Mouse (Mus musculus) midbrain, postnatal 0 days (tissue): ENCODE data around the gene Olfr467. TPM values are rescaled to one million over a fixed set of nuclear protein-coding genes. Genes with fewer than 3 reads are reported as not detected.
"Not testable (repeated sequence)": the region's sequence is repeated elsewhere in the genome, so short reads cannot be mapped to it uniquely, and the experiment has no call there.

Experiments
- ATAC-seq: fragments of 200-750 bp; cut with Nextera tagmentation; 2 replicates; pipeline ENCODE4 v1.8.0; 2017; ENCODE audit warnings: moderate number of reproducible peaks, mild to moderate bottlenecking, moderate TSS enrichment, moderate library complexity; ENCODE audit not compliant: low FRiP score
- DNase-seq: peaks from one replicate; pipeline ENCODE4 v3.0.0-alpha.2; 2015; ENCODE audit warnings: low spot score
- H3K27ac ChIP-seq: fragments of 300-500 bp; sonication (generic); 2 replicates; pipeline ENCODE4 v1.5.1; 2014; ENCODE audit warnings: low read depth, mild to moderate bottlenecking, low read length, mixed read lengths
- H3K27me3 ChIP-seq: fragments of 300-500 bp; sonication (generic); 2 replicates; pipeline ENCODE4 v1.6.1; 2014; ENCODE audit warnings: low read length, control low read depth, mixed read lengths; ENCODE audit not compliant: insufficient read depth
- H3K36me3 ChIP-seq: fragments of 300-500 bp; sonication (generic); 2 replicates; pipeline ENCODE4 v1.6.1; 2014; ENCODE audit warnings: low read length, control low read depth, mixed read lengths; ENCODE audit not compliant: insufficient read depth
- H3K4me1 ChIP-seq: fragments of 300-500 bp; sonication (generic); 2 replicates; pipeline ENCODE4 v1.6.1; 2014; ENCODE audit warnings: mild to moderate bottlenecking, control low read depth, antibody characterized with exemption, low read length, mixed read lengths; ENCODE audit not compliant: insufficient read depth
- H3K4me2 ChIP-seq: fragments of 300-500 bp; sonication (generic); 2 replicates; pipeline ENCODE4 v1.6.1; 2014; ENCODE audit warnings: low read depth, mild to moderate bottlenecking, low read length, mixed read lengths; ENCODE audit not compliant: poor library complexity, severe bottlenecking
- H3K4me3 ChIP-seq: fragments of 300-500 bp; sonication (generic); 2 replicates; pipeline ENCODE4 v1.5.1; 2014; ENCODE audit warnings: low read depth, mild to moderate bottlenecking, low read length, moderate library complexity
- H3K9ac ChIP-seq: fragments of 300-500 bp; sonication (generic); replicated peaks from 2 replicates; pipeline ENCODE4 v1.6.1; 2014; ENCODE audit warnings: mild to moderate bottlenecking, low read length, moderate library complexity, mixed read lengths; ENCODE audit not compliant: poor library complexity, severe bottlenecking
- H3K9me3 ChIP-seq: fragments of 300-500 bp; sonication (generic); 2 replicates; pipeline ENCODE4 v1.6.1; 2016; ENCODE audit warnings: low read length, control low read depth
- CTCF ChIP-seq: IDR thresholded peaks from 2 replicates; pipeline ENCODE4 v1.5.1; 2016; ENCODE audit warnings: antibody characterized with exemption, mild to moderate bottlenecking
- WGBS: fragments of 180-500 bp; shearing (Covaris S2); extraction: QIAGEN DNeasy Blood & Tissue Kit; methylation state at CpG from one replicate; pipeline ENCODE4 v1.1.7; 2014; 5-methylcytosine and 5-hydroxymethylcytosine counted together
- polyA plus RNA-seq: library from polyadenylated mRNA; unstranded; fragments of >200 nt; fragmentation: Nextera tagmentation; extraction: Ambion mirVana; gene quantifications from 2 replicates; pipeline ENCODE4 v1.2.1, GENCODE M21; 2015
- total RNA-seq: library from RNA; depleted of rRNA; stranded (reverse); fragments of >200 nt; gene quantifications from 2 replicates; pipeline ENCODE4 v1.2.3, GENCODE M21; 2014; rRNA removed

The Olfr467 gene
- total and polyA plus RNA-seq, 2 experiments from 2014 or later = not detected

DNA sequence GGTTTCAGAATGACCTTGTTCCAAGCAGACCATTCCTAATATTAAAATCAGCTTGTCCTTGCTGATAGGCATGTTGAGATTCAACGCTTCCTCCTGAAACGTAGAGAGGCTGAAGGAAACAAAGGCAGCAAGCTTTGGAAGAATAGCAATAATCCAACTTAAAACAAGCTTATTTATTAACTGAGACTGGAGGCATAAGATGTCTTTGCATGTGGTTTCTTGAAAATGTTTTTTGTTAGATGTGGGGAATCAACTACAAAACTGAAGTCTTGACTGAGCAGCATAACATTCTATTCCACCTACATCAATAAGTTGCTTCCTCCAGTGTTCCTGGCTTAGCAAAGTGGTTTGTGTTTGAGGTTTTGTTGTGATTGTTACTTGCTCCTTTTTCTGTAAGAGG lies 11.0 kb upstream of the Olfr467 start, which contains the start of gene Ovch2:
Gene Ovch2 (minus strand): TSS at position 101 of the 400 bp plus-strand sequence.
- Histone ChIP-seq H3K4me3 (no peak within 1 kb of the TSS), H3K27me3 (no peaks in the 10 kb centered on the region), H3K4me2 (no peak within 1 kb of the TSS), H3K27ac (no peak within 1 kb of the TSS), H3K4me1 (no peaks in the 10 kb centered on the region), H3K9ac (no peak within 1 kb of the TSS), H3K9me3 (no peaks in the 10 kb centered on the region), H3K36me3 (no peaks in the 10 kb centered on the region)
- no peak for TF ChIP-seq CTCF
- WGBS = 79% methylated on average over 2 of the region's 2 CpGs
- DNase-seq = no peak
- ATAC-seq = no peak

DNA sequence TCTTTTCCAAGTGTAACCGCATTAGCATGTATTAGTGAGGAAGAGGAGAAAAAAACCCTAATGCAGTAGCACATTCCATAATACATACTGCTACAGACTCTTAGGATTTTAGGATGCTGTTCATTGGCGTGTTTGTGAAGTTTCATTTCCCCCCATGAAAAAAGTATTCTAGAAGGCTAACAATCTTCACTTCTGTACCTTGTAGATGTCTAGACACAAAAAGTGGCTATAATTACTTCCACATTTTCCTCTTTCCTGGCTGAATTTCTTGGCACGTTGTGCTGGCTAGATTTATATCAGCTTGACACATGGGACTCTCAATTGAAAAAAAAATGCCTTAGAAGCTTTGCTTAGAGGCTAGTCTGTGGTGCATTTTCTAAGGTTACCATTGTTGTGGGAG lies 9.9 kb upstream of the Olfr467 start:
- Histone ChIP-seq H3K9ac (no peak overlapping the region), H3K9me3 (no peaks in the 10 kb centered on the region), H3K27me3 (no peaks in the 10 kb centered on the region), H3K4me1 (no peaks in the 10 kb centered on the region), H3K4me3 (no peak overlapping the region), H3K27ac (no peak overlapping the region), H3K4me2 (no peak overlapping the region), H3K36me3 (no peaks in the 10 kb centered on the region)
- no peak for DNase-seq
- TF ChIP-seq CTCF = no peak
- 79% methylated on average over 3 of the region's 3 CpGs for WGBS
- ATAC-seq = no peak

- Histone ChIP-seq H3K9ac (no peak overlapping the region), H3K27ac (no peak overlapping the region), H3K36me3 (no peaks in the 10 kb centered on the region), H3K4me2 (no peak overlapping the region), H3K9me3 (no peaks in the 10 kb centered on the region), H3K4me1 (no peaks in the 10 kb centered on the region), H3K27me3 (no peaks in the 10 kb centered on the region), H3K4me3 (no peak overlapping the region)
- ATAC-seq = no peak
- TF ChIP-seq CTCF = peak; percentile 42
- DNase-seq = peak; percentile 4
These were observed 7.4 kb downstream of the Olfr467 start for GRCm38 (mm10) chr7:107819442-107819841.

DNA sequence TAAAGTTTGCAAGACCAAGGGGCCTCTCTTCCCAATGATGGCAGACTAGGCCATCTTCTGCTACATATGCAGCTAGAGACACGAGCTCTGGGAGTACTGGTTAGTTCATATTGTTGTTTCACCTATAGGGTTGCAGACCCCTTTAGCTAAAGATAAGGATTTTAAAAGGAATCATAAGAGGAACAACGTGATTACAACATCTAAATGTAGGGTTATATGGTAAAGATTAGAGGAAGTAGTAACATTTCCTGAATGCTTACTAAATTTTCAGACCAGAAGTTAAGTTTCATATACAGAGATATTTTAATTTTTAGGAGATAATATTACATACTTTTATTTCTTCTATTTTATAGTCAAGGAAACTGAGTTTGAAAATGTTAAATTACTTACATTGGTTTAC lies 11.8 kb downstream of the Olfr467 start:
- not testable (repeated sequence) for DNase-seq, H3K4me2 ChIP-seq, H3K27me3 ChIP-seq, H3K9ac ChIP-seq, H3K27ac ChIP-seq, H3K4me3 ChIP-seq, H3K9me3 ChIP-seq, H3K4me1 ChIP-seq, ATAC-seq, H3K36me3 ChIP-seq
- 64% methylated on average over 2 of the region's 2 CpGs for WGBS

GRCm38 (mm10) chr7:107825441-107825840 lies 13.4 kb downstream of the Olfr467 start, which contains the start of gene Olfr469:
Gene Olfr469 (minus strand): TSS chr7:107825541.
- not testable (repeated sequence) for H3K4me3 ChIP-seq, H3K27ac ChIP-seq, H3K9ac ChIP-seq, H3K27me3 ChIP-seq, H3K4me2 ChIP-seq, H3K36me3 ChIP-seq, H3K4me1 ChIP-seq, ATAC-seq, DNase-seq, H3K9me3 ChIP-seq

GRCm38 (mm10) chr7:107841719-107842118 lies 29.7 kb downstream of the Olfr467 start:
- Histone ChIP-seq H3K27me3 (no peaks in the 10 kb centered on the region), H3K4me1 (no peaks in the 10 kb centered on the region), H3K4me3 (no peak overlapping the region), H3K36me3 (no peaks in the 10 kb centered on the region), H3K9ac (no peak overlapping the region), H3K27ac (no peak overlapping the region), H3K9me3 (no peaks in the 10 kb centered on the region), H3K4me2 (no peak overlapping the region)
- WGBS = 67% methylated on average over 1 of the region's 1 CpGs
- TF ChIP-seq CTCF = peak; percentile 49
- no peak for ATAC-seq
- DNase-seq = peak; percentile 34

GRCm38 (mm10) chr7:107847390-107847789 lies 35.3 kb downstream of the Olfr467 start, which contains the start of gene Olfr470:
Gene Olfr470 (minus strand): TSS chr7:107847490.
- 67% methylated on average over 1 of the region's 1 CpGs for WGBS
- H3K27ac ChIP-seq, H3K4me2 ChIP-seq: not testable (repeated sequence)

More at GRCm38 (mm10) chr7:107847390-107847789, 35.3 kb downstream of the Olfr467 start, which contains the start of gene Olfr470:
- not testable (repeated sequence) for H3K9ac ChIP-seq, DNase-seq, H3K27me3 ChIP-seq, H3K4me3 ChIP-seq, H3K4me1 ChIP-seq, ATAC-seq, H3K9me3 ChIP-seq, H3K36me3 ChIP-seq

Other genes starting within 250 kb of the Olfr467 start
- 3.6 and 3.8 TPM in 2 replicates for gene Olfml1, start 244.8 kb upstream of the Olfr467 start, total RNA-seq
- gene Olfml1, start 244.8 kb upstream of the Olfr467 start, polyA plus RNA-seq = 4.1 and 4.3 TPM in 2 replicates
- gene Ppfibp2, start 217.1 kb upstream of the Olfr467 start, total RNA-seq = 2.6 and 2.9 TPM in 2 replicates
- gene Ppfibp2, start 217.1 kb upstream of the Olfr467 start, polyA plus RNA-seq = 1.2 and 1.6 TPM in 2 replicates
- gene 5330417H12Rik, start 187.1 kb upstream of the Olfr467 start, total RNA-seq = not detected in 2 replicates
- gene 5330417H12Rik, start 187.1 kb upstream of the Olfr467 start, polyA plus RNA-seq = not detected in 2 replicates
- not detected in 2 replicates for gene Cyb5r2, start 54.2 kb upstream of the Olfr467 start, total RNA-seq
- gene Cyb5r2, start 54.2 kb upstream of the Olfr467 start, polyA plus RNA-seq = 0.47 and 0.60 TPM in 2 replicates
- not detected in 2 replicates for gene Ovch2, start 11.1 kb upstream of the Olfr467 start, total RNA-seq
- not detected in 2 replicates for gene Ovch2, start 11.1 kb upstream of the Olfr467 start, polyA plus RNA-seq
- gene Olfr469, start 13.3 kb downstream of the Olfr467 start, total RNA-seq = not detected in 2 replicates
- gene Olfr469, start 13.3 kb downstream of the Olfr467 start, polyA plus RNA-seq = not detected in 2 replicates
- gene Olfr470, start 35.2 kb downstream of the Olfr467 start, total RNA-seq = not detected in 2 replicates
- not detected in 2 replicates for gene Olfr470, start 35.2 kb downstream of the Olfr467 start, polyA plus RNA-seq
- gene Olfr472, start 85.6 kb downstream of the Olfr467 start, total RNA-seq = not detected in 2 replicates
- gene Olfr472, start 85.6 kb downstream of the Olfr467 start, polyA plus RNA-seq = not detected in 2 replicates
- not detected in 2 replicates for gene Olfr473, start 118.2 kb downstream of the Olfr467 start, total RNA-seq
- gene Olfr473, start 118.2 kb downstream of the Olfr467 start, polyA plus RNA-seq = not detected in 2 replicates
- not detected in 2 replicates for gene Olfr474, start 142.4 kb downstream of the Olfr467 start, total RNA-seq
- not detected in 2 replicates for gene Olfr474, start 142.4 kb downstream of the Olfr467 start, polyA plus RNA-seq
- gene Olfr476, start 152.5 kb downstream of the Olfr467 start, total RNA-seq = not detected in 2 replicates
- not detected in 2 replicates for gene Olfr476, start 152.5 kb downstream of the Olfr467 start, polyA plus RNA-seq
- not detected in 2 replicates for gene Olfr477, start 174.4 kb downstream of the Olfr467 start, total RNA-seq
- not detected in 2 replicates for gene Olfr477, start 174.4 kb downstream of the Olfr467 start, polyA plus RNA-seq
- not detected in 2 replicates for gene Olfr478, start 221.7 kb downstream of the Olfr467 start, total RNA-seq
- gene Olfr478, start 221.7 kb downstream of the Olfr467 start, polyA plus RNA-seq = not detected in 2 replicates
- gene Olfr479, start 238.4 kb downstream of the Olfr467 start, total RNA-seq = not detected in 2 replicates
- not detected in 2 replicates for gene Olfr479, start 238.4 kb downstream of the Olfr467 start, polyA plus RNA-seq